Mouse (Mus musculus): ENCODE measurements around the gene Slc25a41.
"Not testable (repeated sequence)": the region's sequence is repeated elsewhere in the genome, so short reads cannot be mapped to it uniquely, and the experiment has no call there.

Gene Slc25a41

DNA sequence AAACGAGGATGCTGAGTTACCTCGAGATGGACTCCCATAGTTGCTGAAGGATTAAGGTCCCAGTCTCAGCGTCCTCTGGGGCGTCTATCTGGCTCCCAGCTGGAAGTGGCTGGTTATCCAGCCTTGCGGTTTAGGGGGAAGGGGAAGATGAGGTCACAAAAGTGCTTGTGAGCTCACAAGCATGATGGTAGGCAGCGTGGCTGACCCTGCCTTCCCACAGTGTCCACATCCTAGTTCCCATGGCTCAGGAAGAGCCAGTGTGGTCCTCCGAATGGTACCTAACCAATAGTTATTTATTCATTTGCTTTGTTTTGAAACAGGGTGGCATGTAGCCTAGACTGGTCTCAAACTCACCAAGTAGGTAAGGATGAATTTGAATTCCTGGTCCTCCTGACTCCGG is at the start of gene Slc25a41:
TSS of gene Slc25a41 (minus strand) at position 101 of the 400 bp plus-strand sequence.
- no peak for DNase-seq

DNA sequence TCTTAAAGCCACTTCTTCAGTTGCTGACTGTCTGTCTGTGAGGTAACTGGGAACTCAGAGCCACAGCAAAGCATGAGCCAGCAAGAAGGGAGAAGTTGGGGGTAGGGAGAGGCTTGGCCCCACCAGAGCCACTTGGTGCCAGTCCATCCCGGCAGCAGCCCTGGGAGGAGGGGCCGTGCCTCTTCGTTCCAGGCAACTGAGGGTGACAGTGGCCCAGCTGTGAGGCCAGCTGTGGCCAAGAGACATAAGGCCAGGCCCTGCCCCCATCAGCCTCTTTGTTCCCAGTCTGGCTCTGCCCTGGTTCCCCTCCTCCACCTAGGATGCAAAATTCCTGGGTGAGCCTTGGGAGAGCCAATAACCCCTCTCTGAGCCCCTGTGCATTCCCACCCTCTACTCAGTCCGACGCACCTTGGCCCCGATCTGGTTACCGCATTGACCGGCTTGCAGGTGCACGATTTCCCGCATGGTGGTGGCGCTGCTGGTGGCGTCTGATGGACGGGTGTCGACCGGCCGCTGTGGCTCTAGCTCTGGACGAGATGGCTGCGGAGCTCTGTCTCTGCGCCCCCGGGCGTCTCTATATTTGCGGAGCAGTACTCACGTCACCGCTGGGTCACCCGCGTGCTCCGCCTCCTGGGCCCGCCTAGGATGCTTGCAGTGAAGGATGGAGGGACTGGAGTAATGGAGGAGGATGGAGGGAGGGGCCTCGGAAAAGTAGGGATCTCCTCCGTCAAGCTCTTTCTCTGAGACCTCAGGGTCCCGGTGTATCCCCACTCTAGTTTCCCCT is 45.8 kb upstream of the Slc25a41 start, which contains the start of gene Tubb4a:
TSS of gene Tubb4a (minus strand) at position 734 of the 784 bp plus-strand sequence.
- peak; percentile 91 for DNase-seq

DNA sequence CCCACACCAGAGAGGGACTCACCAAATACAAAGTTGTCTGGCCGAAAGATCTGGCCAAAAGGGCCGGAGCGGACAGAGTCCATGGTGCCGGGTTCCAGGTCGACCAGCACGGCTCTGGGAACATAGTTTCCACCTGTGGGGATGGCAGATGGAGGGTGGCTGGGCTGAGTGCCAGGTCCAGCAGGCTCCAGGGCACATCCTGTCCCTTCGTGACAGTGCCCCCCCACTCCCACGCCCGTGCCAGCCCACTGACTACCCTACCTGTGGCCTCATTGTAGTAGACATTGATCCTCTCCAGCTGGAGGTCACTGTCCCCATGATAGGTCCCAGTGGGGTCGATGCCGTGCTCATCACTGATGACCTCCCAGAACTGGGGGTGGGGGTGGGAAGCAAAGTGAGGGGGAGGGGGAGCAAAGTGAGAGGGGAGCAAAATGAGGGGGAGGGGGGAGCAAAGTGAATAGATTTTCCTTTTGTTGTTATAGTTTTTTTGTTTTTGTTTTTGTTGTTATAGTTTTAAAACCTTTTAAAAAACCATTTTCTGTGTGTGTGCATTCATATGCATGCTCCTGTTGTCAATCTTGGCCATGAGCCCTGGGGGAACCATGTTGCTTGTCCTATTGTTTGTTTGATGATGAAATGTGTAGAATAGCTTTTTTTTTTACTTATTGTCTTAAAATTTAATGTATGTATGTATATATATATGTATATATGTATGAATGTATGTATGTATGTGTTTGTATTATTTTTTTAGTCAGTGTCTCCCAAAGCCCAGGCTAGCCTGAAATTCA is 44.7 kb upstream of the Slc25a41 start:
- peak; percentile 97 for DNase-seq

DNA sequence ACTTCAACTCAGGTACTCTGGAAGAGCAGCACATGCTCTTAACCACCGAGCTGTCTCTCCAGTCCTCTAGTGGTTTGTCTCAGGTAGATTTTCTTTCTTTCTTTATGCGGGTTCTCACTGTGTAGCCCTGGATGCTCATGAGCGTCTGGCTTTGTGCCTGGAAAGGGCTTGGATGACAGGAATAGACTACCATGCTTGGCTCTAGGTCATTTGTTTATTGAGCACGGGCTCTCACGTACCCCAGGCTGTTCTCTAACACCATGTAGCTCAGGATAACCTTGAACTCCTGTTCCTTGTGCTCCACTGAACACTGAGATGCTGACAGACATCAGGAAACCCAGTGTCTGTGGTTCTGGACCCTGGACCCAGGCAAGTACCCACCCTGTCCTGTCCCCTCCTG is 41.0 kb upstream of the Slc25a41 start:
- DNase-seq = peak; percentile 64

DNA sequence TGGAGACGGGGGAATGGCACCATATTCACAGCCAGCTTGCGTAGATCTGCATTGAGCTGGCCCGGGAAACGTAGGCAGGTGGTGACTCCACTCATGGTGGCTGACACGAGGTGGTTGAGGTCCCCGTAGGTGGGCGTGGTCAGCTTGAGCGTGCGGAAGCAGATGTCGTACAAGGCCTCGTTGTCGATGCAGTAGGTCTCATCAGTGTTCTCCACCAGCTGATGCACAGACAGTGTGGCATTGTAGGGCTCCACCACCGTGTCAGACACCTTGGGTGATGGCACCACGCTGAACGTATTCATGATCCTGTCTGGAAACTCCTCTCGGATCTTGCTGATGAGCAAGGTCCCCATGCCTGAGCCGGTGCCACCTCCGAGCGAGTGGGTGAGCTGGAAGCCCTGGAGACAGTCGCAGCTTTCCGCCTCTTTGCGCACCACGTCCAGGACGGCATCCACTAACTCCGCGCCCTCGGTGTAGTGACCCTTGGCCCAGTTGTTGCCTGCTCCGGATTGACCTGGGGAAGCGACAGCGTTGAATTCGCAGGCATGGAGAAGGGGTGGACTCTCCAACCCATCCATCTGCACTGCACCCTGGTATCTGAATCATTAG is 39.9 kb upstream of the Slc25a41 start:
- DNase-seq = no peak

DNA sequence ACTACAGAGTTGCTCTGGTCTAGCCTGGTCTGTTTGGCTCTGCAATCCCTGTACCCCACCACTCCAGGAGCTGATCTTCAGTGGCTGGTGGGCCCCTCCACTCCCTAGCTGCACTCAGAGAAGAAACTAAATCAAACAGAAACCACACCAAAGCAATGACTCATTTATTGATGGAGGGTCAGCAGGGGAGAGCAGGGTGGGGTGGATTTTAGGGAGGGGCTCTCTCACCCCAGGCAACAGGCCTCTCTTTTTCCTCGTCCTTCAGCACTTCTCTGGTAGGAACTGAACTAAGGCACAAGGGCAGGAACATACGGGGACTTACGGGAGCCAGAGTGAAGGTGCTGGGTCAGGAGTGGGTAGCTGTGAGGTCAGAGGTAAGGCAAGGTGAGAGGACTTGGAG is 38.5 kb upstream of the Slc25a41 start:
- no peak for DNase-seq

DNA sequence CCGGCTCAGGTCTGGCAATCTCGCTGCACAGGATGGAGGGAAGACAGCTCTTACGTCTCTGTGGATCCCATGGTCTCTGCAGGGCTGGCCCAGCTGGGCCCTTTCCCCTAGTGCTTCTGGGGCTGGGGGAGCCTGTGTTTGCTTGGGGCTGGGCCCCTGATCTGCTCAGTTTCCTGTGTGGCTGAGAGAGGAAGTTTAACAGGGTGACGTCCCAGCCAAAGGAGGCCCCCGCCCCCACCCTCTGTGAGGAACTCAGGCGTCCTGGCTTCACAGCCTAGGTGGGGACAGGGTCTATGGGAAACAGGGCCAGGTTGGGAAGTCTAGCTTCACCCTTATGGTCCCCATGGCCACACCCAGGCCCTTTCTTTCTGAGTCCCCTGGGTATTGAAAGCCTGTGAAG is 36.9 kb upstream of the Slc25a41 start, which contains the start of gene Dennd1c:
TSS of gene Dennd1c (minus strand) at position 179 of the 400 bp plus-strand sequence.
- DNase-seq = no peak

DNA sequence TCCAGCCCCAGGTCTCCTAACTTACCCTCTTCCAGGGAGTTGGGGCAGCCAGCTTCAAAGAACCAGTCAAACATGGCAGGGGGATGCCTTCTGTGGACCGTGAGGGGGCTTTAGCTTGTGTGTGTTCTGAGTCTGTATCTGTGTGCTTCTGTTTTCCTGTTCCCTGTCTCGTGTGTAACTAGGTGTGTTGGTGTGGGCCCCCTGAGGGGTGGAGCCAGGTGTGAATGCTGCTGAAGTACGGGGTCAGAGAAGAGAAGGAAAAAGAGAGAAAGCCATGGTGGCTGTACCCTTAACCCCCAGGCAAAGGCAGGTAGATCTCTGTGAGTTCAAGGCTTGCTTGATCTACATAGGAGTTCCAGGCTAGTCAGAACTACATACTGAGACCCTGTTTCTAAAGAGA is 35.5 kb upstream of the Slc25a41 start:
- DNase-seq = no peak

DNA sequence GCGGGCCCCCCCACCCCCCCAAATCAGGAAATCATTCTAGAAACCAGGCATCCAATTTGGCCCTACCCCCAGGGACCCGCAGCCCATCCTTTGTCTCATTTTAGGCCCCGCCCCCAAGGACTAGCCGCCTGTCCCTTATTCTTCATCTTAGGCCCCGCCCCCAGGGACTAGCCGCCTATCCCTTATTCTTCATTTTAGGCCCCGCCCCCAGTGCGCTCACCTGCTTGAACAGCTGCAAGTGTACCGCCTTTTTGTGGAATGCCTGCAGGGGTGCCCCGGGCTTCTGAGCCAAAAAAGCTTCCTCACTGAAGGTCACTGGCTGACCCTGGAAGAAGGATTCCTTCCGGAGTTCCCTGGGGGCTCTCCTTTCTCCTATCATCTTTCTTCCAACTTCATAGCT is 29.2 kb upstream of the Slc25a41 start:
- no peak for DNase-seq

DNA sequence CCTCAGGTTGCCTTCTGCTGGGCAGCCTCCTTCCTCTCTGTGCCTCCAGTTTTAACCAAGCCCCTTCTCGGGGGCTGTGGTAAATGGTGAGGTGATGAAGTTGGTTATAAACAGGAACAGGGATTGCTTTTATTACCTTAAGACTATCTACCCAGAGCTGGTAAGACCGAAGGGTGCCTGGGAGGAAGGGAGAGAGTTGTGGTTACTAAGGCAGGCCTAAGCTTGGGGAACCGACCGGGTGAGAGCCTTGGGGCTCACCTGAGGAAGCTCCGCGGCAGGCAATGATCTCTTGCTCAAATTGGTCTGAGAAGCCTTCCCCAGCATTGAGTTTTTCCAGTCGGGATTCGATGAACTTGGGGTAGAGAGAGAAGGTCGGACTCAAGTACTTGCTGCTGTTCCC is 28.8 kb upstream of the Slc25a41 start:
- DNase-seq = no peak

DNA sequence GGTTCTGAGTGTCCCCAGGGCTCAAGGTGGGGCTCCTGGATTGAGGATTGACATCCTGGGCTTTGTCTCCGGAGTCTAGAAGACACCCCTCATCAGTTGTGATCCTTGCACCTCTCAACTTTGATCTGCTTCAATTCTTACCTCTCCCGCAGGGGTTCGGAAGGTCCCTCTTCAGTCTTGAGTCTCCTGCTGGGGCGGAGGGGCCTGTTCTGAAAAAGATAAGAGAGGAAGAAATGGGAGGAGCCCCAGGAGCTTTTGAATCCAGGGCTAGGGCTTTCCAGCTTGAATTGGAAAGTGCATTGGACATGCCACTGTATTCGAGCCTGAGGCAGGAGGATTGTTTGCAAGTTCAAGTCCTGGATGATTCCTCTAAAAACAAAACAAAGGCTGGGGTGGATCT is 25.5 kb upstream of the Slc25a41 start:
- no peak for DNase-seq

DNA sequence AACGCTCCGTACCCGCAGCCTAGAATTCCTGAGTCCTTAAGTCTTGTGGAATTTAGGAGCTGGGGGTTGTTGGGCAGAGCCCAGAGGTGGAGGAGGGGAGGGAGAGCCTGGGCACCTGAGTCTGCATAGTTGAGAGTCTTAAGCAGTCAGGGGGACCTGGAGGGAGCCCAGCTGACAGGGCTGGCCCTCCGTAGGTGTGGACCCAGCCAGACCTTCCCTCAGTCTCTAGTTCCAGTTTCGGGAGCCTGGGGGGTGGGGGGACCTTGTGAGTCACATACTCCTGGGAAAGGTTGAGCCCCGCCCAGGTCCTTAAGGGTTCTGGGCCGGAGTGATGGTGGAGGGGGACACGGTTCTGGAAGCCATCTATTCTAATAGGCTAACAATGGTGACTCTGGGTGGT is 21.6 kb upstream of the Slc25a41 start:
- DNase-seq = no peak

DNA sequence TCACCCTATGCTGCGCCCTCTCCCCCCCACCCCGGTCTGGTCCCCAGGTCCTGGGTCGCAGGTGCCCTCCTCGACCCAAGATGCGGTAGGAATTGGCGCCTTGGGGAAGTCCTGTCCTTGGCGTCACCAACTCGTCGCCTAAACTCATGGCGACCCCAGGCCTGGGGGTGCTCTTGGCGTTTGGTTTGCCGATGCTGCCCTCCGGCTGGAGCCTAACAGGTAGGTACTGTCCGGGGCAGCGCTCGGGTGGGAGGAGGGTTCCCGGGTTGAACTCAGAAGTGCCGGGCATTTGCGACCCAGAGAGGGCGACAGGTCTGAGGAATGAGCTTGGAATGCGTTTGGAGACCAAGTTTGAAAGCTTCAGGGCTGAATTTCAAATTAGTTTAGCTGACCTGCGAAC is 21.1 kb upstream of the Slc25a41 start:
- no peak for DNase-seq

DNA sequence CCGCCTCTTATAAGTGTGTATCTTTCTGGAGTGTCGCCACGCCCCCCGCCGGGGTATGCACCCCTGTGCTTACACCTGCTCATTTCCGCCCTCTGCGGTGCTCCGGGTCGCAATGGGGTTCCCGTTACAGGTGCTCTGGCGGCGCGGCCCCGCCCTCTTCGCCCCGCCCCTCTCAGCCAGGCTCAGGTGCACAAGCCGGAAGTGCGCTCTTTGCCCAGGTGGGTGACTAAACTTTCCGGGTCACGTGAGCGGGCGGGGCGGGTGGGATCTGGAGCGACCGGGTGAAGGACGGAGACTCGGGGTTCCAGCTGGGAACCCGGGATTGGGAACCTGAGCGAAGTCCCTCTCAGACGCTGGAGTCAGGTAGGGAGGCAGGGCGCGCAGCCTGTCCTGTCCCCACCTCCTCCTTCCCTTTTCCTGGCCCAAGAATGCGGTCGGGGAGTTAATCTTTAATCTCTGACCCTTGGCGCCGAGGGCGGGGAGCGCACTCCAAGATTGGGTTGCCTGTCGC is 20.6 kb upstream of the Slc25a41 start:
- DNase-seq = peak; percentile 71

DNA sequence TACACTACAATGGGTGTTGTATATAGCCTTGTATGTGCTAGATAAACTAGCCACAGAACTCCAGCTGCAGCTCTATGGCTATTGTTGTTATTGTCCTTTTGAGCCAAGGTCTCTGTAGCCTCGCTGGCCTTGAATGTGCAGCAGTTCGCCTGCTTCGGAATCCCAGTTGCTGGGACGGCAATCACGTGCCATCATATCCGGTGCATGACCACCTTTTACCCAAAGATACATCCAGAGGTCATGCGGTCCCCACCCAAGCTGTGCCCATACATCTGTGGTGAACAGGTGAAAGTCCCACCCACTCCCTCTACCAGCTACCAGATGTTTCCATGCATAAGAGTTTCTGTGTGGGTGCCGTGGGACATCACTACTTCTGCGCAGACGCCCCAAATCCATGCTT is 19.6 kb upstream of the Slc25a41 start:
- no peak for DNase-seq

DNA sequence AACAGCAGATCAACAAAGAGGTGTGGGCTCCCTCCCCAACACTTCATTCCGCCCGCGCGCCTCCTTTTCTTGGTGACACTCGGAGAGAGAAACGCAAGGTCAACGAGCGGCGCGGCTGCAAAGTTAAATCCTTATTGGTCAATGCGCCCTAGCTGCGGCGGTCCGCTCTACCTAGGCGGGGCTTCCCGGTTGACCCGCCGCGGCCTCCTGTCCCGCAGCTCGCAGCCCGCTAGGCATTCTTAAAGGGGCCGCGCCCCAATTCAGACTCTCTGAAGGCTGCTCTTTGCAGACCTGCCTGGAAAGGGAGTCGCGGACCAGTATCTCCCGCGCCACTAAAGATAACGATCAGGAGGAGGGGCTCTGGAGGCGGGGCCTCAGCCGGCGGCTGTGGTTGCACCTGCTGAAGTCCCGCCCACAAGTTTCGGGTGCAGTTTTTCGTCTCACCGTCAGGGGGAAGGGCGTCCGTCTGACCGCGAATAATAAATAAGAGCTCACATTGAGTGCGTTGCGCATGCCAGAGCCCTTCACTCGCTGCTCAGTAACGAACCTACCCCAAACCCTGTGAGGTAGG is 18.9 kb upstream of the Slc25a41 start:
- DNase-seq = peak; percentile 98

DNA sequence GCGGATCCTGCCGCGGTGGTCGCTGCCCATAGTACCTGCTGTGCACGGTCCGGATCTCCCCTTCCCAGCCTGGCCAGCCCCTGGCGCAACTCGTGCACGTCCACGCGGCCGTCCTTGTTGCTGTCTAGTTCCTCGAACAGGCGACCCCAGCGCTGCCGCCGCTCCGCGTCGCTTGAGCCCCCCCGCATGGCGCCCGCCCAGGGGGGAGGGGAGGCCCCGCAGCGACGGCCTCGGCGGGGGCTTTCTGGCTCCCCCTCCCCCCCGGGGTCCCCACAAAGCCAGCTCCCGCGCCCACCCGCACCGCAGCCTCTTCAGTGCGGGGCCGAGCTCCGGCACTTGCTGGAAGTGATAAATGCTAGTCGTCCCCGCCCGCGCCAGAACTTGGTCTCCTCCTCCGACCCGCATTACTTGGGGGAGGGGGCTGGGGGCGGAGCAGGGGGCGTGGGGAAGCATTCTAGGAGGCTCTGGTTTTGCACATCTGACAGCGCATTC is 18.1 kb upstream of the Slc25a41 start, which contains the start of gene Slc25a23:
TSS of gene Slc25a23 (minus strand) at position 378 of the 492 bp plus-strand sequence.
- DNase-seq = peak; percentile 73

DNA sequence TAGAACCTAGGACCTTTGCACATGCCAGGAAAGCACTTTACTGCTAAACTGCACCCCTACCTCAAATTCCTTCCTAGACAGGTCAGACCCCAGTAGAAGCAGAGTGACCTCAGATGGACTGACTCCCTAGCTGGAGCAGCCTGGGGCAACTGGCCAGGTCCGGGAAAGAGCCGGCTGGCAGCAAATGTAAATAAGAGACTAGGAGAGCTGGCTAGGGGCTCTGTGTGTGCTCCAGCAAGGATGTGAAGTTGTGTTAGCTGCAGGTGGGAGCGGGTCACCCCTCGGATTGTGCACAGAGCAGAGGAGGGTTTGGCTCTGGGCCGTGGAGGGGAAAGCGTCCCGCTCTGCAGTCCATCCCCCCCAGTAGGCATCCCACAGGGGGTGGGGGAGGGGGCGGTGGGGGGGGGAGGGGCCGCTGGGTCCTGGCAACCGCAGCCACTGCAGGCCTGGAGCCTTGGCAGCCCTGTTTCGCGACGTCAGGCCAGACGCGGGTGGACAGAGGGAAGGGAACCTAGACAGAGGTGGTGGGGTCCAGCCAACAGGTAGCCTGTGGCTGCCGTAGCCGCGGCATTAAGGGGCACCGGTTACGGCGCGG is 17.5 kb upstream of the Slc25a41 start, which contains the start of gene Crb3:
TSS of gene Crb3 (plus strand) at position 215 of the 595 bp plus-strand sequence.
- peak; percentile 60 for DNase-seq

DNA sequence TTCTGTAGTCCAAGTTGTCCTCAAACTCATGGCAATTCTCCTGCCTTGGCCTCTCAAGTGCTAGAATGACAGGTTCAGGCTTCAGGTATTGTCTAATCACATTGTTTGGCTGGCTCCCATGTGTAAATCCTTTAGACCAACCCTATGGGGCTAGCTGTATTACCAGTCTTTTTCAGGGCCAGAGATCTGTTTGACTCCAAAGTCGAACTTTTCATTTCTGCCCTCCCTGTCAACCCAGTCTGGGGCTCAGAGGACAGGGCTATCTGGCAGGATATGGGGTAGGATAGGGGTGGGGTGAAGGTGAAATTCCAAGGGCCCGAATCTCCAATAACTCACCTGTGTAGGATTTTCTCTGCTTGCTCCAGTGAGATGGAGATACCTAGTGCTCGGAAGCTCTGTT is 14.8 kb upstream of the Slc25a41 start:
- DNase-seq = no peak

DNA sequence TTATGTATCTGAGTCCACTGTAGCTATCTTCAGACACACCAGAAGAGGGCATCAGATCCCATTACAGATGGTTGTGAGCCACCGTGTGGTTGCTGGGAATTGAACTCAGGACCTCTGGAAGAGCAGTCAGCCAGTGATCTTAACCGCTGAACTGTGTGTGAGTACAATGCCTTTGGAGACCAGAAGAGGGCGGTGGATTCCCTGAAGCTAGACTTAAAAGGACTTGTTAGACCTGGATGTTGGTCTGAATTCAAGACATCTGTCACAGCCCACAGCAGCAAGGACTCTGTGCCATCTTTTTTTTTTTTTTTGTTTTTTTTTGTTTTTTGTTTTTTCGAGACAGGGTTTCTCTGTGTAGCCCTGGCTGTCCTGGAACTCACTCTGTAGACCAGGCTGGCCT is 10.2 kb upstream of the Slc25a41 start:
- not testable (repeated sequence) for DNase-seq

DNA sequence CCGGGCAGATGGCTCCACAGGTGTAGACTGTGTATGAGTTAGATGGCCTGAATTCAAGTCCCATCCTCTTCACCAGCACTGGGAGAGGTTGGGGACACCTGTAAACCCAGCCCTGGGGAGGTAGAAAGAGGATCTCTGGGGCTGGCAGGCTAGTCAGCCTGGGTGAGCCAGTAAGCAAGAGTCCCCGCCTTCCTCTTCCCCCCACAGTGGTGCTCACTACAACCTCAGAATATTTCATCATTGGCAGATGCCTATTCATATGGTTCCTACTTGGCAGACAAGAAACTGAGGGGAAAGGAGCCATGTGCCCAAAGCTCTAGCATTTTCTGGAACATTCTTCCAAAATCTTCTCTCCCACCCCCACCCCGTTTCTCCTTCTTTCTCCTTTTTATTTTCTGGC is 7.4 kb upstream of the Slc25a41 start:
- no peak for DNase-seq

DNA sequence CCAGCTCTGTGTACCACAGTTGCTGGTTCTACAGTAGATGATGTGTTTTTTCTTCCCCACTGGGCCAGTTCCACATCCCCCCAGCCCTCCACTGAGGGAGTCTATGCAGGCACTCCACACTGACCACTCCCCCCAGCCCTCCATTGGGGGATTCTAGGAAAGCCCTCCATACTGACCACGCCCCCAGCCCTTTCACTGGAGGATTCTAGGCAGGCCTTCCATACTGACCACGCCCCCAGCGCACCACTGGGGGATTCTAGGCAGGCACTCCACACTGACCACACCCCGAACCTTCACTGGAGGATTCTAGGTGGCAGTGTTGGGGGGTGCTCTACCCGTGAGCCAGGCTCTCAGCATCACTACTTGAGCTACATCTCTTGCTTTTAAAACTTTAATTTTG is 6.0 kb upstream of the Slc25a41 start:
- no peak for DNase-seq

Measured in cerebellum, adult 11 months (tissue).